Mouse (Mus musculus) testis, adult 2 months (tissue): ENCODE measurements around the gene Cfap73. TPM values are rescaled to one million over a fixed set of nuclear protein-coding genes. Genes with fewer than 3 reads are reported as not detected.

ENCODE experiments used
- H3K27ac ChIP-seq: fragments of 200-500 bp; 2 replicates; pipeline ENCODE4 v1.5.1; 2012; ENCODE audit warnings: low read depth, low read length; ENCODE audit not compliant: control insufficient read depth, insufficient read depth
- H3K27me3 ChIP-seq: fragments of 200-500 bp; 2 replicates; pipeline ENCODE4 v1.6.1; 2012; ENCODE audit warnings: mild to moderate bottlenecking, low read length, moderate library complexity; ENCODE audit not compliant: control insufficient read depth, insufficient read depth
- H3K36me3 ChIP-seq: fragments of 200-500 bp; 2 replicates; pipeline ENCODE4 v1.6.1; 2012; ENCODE audit warnings: mild to moderate bottlenecking, low read length; ENCODE audit not compliant: control insufficient read depth, insufficient read depth
- H3K4me1 ChIP-seq: fragments of 200-500 bp; 2 replicates; pipeline ENCODE4 v1.6.1; 2012; ENCODE audit warnings: low read length; ENCODE audit not compliant: control insufficient read depth, insufficient read depth
- H3K4me3 ChIP-seq: fragments of 200-500 bp; 2 replicates; pipeline ENCODE4 v1.5.1; 2012; ENCODE audit warnings: low read depth, mild to moderate bottlenecking, low read length, moderate library complexity, mixed read lengths; ENCODE audit not compliant: control insufficient read depth
- CTCF ChIP-seq: fragments of 200-500 bp; IDR thresholded peaks from 2 replicates; pipeline ENCODE4 v1.5.1; 2012; ENCODE audit warnings: low read depth, mild to moderate bottlenecking, inconsistent platforms, low read length, moderate library complexity; ENCODE audit not compliant: control insufficient read depth, insufficient read depth, insufficient replicate concordance
- POLR2A ChIP-seq: fragments of 200-500 bp; IDR thresholded peaks from 2 replicates; pipeline ENCODE4 v1.6.1; 2012; ENCODE audit warnings: low read depth, mild to moderate bottlenecking, inconsistent platforms, low read length, moderate library complexity; ENCODE audit not compliant: control insufficient read depth
- polyA plus RNA-seq: library from polyadenylated mRNA; depleted of rRNA; stranded (reverse); fragments of >200 nt; gene quantifications from 2 replicates; pipeline ENCODE4 v1.2.3, GENCODE M21; 2012

Cfap73 gene
- polyA plus RNA-seq, 1 experiment = 6.4 TPM

DNA sequence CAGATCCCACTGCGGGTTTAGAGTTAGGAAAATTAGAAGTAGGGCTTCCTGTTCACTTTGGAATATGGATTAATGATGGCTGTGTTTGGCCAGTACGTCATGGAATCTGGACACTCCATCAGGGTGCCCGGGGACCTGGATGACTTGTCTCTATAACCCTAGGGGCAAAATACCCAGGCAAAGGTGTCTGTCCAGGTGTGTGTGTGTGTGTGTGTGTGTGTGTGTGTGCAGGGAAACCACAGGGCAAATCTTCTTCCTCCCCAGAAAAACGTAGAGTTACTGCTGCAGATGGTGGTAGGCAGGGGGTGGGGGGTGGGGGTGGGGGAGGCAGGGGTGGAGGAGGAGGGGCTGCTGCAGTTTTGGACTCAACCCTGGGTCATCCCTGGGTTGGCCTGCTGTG lies 13.3 kb upstream of the Cfap73 start:
- no peaks in the 10 kb centered on the region for H3K36me3 ChIP-seq
- no peak overlapping the region for H3K4me3 ChIP-seq
- H3K27ac ChIP-seq = no peak overlapping the region
- H3K27me3 ChIP-seq = no peaks in the 10 kb centered on the region
- no peak for TF ChIP-seq POLR2A
- no peak for TF ChIP-seq CTCF
- H3K4me1 ChIP-seq = peaks cover 4% of the 10 kb centered on the region

- Histone ChIP-seq H3K4me1 (peaks cover 4% of the 10 kb centered on the region), H3K27me3 (no peaks in the 10 kb centered on the region), H3K36me3 (no peaks in the 10 kb centered on the region), H3K27ac (no peak overlapping the region), H3K4me3 (no peak overlapping the region)
- TF ChIP-seq CTCF = no peak
- no peak for TF ChIP-seq POLR2A
Measured at GRCm38 (mm10) chr5:120645851-120646250, 11.8 kb upstream of the Cfap73 start.

- H3K4me3 ChIP-seq = no peak overlapping the region
- H3K27ac ChIP-seq = no peak overlapping the region
- TF ChIP-seq CTCF = no peak
- TF ChIP-seq POLR2A = no peak
- no peaks in the 10 kb centered on the region for H3K36me3 ChIP-seq
- H3K4me1 ChIP-seq = peaks cover 2% of the 10 kb centered on the region
- H3K27me3 ChIP-seq = no peaks in the 10 kb centered on the region
Measured at GRCm38 (mm10) chr5:120644227-120644626, 10.2 kb upstream of the Cfap73 start.

DNA sequence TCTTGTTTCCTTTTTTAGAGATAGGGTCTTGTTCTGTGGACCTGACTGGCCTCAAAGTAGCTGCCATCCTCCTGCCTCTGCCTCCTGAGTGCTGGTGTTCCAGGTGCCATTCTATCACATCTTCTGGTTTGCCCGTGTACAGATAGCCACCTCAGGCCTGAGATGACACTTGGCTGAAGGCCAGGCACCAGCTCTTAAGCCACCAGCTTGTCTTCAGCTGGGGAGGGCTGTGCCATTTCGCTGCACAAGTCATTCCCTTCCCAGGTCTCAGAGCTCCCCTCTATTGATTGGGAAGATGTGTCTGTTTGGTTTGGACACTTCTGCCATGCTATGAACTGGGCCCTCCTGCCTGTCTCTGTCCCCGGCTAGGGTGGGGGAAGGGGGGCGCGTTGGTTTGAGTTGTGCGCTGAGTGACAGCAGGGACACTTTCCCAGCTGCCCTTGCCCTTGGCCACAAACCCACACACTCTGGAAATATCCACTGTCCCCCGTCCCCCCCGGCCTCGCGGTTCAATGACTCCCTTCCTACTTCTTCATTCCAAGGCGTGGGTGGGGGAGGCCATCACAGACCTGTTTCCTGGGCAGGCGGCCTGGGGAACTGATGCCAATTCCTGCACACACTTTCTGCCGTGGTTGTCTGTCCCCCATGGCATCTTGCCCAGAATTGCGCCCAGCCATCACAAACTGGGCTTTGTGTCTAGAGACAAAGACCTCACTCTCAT lies 9.5 kb upstream of the Cfap73 start:
- no peaks in the 10 kb centered on the region for H3K27me3 ChIP-seq

DNA sequence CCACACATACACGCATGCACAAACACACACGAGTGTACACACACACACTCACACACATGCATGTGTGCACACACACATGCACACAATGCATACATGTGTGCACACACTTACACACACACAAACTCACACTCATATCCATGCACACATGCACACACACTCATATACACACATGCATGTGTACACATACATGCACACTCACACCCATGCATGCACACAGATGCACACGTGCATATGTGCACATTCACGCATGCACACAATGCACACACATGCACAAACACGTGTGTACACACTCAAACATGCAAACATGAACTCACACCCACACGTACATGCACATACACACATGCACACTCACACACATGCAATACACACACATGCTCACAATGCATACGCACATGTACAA lies 6.1 kb upstream of the Cfap73 start:
- TF ChIP-seq POLR2A (no peak), CTCF (no peak)
- H3K4me1 ChIP-seq = no peaks in the 10 kb centered on the region
- H3K27ac ChIP-seq = no peak overlapping the region
- no peaks in the 10 kb centered on the region for H3K36me3 ChIP-seq
- H3K4me3 ChIP-seq = no peak overlapping the region
- H3K27me3 ChIP-seq = no peaks in the 10 kb centered on the region

More for the DNA sequence above, 9.5 kb upstream of the Cfap73 start:
- Histone ChIP-seq H3K36me3 (no peaks in the 10 kb centered on the region), H3K4me1 (no peaks in the 10 kb centered on the region; the same call in 1 of the 2 replicates), H3K4me3 (no peak overlapping the region), H3K27ac (no peak overlapping the region)
- TF ChIP-seq POLR2A (no peak), CTCF (no peak)

DNA sequence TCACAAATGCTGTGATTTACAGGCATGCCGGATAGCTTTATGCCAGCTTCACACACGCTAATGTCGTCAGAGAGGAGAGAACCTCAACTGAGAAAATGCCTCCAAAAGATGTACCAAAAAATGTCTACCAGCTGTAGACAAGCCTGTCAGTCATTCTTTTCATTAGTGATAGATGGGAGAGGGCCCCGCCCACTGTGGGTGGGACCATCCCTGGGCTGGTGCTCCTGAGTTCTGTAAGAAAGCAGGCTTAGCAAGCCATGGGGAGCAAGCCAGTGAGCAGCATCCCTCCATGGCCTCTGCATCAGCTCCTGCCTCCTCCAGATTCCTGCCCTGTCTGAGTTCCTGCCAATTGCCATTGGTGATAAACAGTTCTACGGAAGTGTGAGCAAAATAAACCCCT lies 1.6 kb upstream of the Cfap73 start:
- Histone ChIP-seq H3K27ac (no peak overlapping the region), H3K4me1 (peaks cover 13% of the 10 kb centered on the region), H3K36me3 (no peaks in the 10 kb centered on the region), H3K4me3 (no peak overlapping the region), H3K27me3 (no peaks in the 10 kb centered on the region)
- TF ChIP-seq POLR2A (no peak), CTCF (no peak)

- Histone ChIP-seq H3K27ac (no peak overlapping the region), H3K4me3 (peak overlapping the region; percentile 76), H3K27me3 (no peaks in the 10 kb centered on the region), H3K4me1 (peaks cover 15% of the 10 kb centered on the region), H3K36me3 (no peaks in the 10 kb centered on the region)
- TF ChIP-seq CTCF (no peak), POLR2A (no peak)
Measured at GRCm38 (mm10) chr5:120634860-120635259, 825 bp upstream of the Cfap73 start.

- no peak for TF ChIP-seq POLR2A
- peak; percentile 69; the same call in 1 of the 2 replicates for TF ChIP-seq CTCF
- no peaks in the 10 kb centered on the region for H3K36me3 ChIP-seq
Measured at GRCm38 (mm10) chr5:120631892-120632291, 2.1 kb downstream of the Cfap73 start.

More at GRCm38 (mm10) chr5:120631892-120632291, 2.1 kb downstream of the Cfap73 start:
- H3K4me1 ChIP-seq = peaks cover 26% of the 10 kb centered on the region
- no peak overlapping the region for H3K27ac ChIP-seq
- H3K4me3 ChIP-seq = peak overlapping the region; percentile 57; the same call in 1 of the 2 replicates
- H3K27me3 ChIP-seq = no peaks in the 10 kb centered on the region
